Mouse (Mus musculus): ENCODE measurements around the gene Kcnj10.

GRCm38 (mm10) chr1:172396996-172397752, 56.2 kb downstream of the Kcnj10 start:
- TF ChIP-seq POLR2A (IDR thresholded peaks at IDR 0.05; ENCODE audit: borderline replicate concordance, control insufficient read depth, low read depth, low read length) (no peak), CTCF (IDR thresholded peaks at IDR 0.05; ENCODE audit: control insufficient read depth, insufficient read depth, low read length) (no peak)

Data from bone marrow, adult 2 months (tissue).